Mouse (Mus musculus): Measurements from ENCODE around the gene Ndufs8. TPM values are rescaled to one million over a fixed set of nuclear protein-coding genes. Genes with fewer than 3 reads are reported as not detected.

The Ndufs8 gene
- total and polyA plus RNA-seq, 3 experiments = 195 to 248 (median 216) TPM

- H3K4me3 ChIP-seq (replicated peaks in 1 of 3; ENCODE audit: low read depth in 2 of 3, low read length in 2 of 3, poor library complexity in 1 of 3) = peak within 1 kb of the TSS; percentile 75 to 92 (median 90)
- H3K4me1 ChIP-seq (ENCODE audit: control insufficient read depth in 1 of 2, insufficient read depth in 2 of 2) = peaks cover 10 to 53% of the 10 kb centered on the region in 2 experiments
- H3K79me2 ChIP-seq (replicated peaks; ENCODE audit: control insufficient read depth, extremely low read depth, insufficient read depth, poor library complexity, severe bottlenecking) = peaks cover 7% of the 10 kb centered on the region
- H3K4me2 ChIP-seq (ENCODE audit: insufficient read depth, low read depth, poor library complexity, severe bottlenecking) = peak within 1 kb of the TSS; percentile 84
- H3K9ac ChIP-seq (ENCODE audit: insufficient read depth, low read depth) = peak within 1 kb of the TSS; percentile 71
- dilution Hi-C loops (cut with MboI; ENCODE audit: extremely low pct_ligation_motif_present, extremely low pct_unique_long_range_greater_than_20kb, low sequenced_read_pairs) = no loop called here
- peak; percentile 66 for DNase-seq (ENCODE audit: extremely low read depth)
- H3K27ac ChIP-seq (ENCODE audit: insufficient read depth, low read depth) = peak within 1 kb of the TSS; percentile 13; the same call in 1 of the 2 replicates
- peaks cover 54 to 69% of the 10 kb centered on the region in 2 experiments for H3K36me3 ChIP-seq (replicated peaks in 1 of 2; ENCODE audit: control insufficient read depth in 1 of 2, insufficient read depth in 1 of 2, low read length in 1 of 2)
- H3K9me3 ChIP-seq (replicated peaks; ENCODE audit: low read length) = no peaks in the 10 kb centered on the region
- H3K27me3 ChIP-seq (replicated peaks) = no peaks in the 10 kb centered on the region
- in situ Hi-C loops (cut with MboI; ENCODE audit: low pct_ligation_motif_present, low pct_unique_long_range_greater_than_20kb, low sequenced_read_pairs) = loop anchor here (5.0 kb wide), 1 partner anchor 35 kb away; no protein-coding TSS in a partner anchor
- peak; percentile 58 for TF ChIP-seq MXI1 (IDR thresholded peaks at IDR 0.05; ENCODE audit: low read depth, low read length)
- TF ChIP-seq ETS1 (conservative IDR thresholded peaks at IDR 0.05; ENCODE audit: low read depth, low read length) = no peak
- no peak for TF ChIP-seq HCFC1 (IDR thresholded peaks at IDR 0.05; ENCODE audit: low read depth, low read length)
- no peak for TF ChIP-seq MAX (IDR thresholded peaks at IDR 0.05; ENCODE audit: low read length)
- TF ChIP-seq MEF2A (IDR thresholded peaks at IDR 0.05; ENCODE audit: borderline replicate concordance, low read depth, low read length) = peak; percentile 15; the same call in 1 of the 2 replicates
- TF ChIP-seq USF1 (IDR thresholded peaks at IDR 0.05; ENCODE audit: low read depth, low read length) = no peak
- TF ChIP-seq ELF1 (IDR thresholded peaks at IDR 0.05; ENCODE audit: low read depth, low read length) = no peak
- TF ChIP-seq TCF12 (IDR thresholded peaks at IDR 0.05; ENCODE audit: low read depth, low read length) = peak; percentile 62; the same call in 1 of the 2 replicates
- TF ChIP-seq E2F4 (IDR thresholded peaks at IDR 0.05; ENCODE audit: insufficient replicate concordance, low read depth, low read length) = no peak
- no peak for TF ChIP-seq USF2 (conservative IDR thresholded peaks at IDR 0.05; ENCODE audit: low read depth, low read length)
- no peak for TF ChIP-seq UBTF (IDR thresholded peaks at IDR 0.05; ENCODE audit: low read depth, low read length)
- peak; percentile 80 for TF ChIP-seq ZMIZ1 (IDR thresholded peaks at IDR 0.05; ENCODE audit: low read depth, low read length)
- no peak for TF ChIP-seq JUND (conservative IDR thresholded peaks at IDR 0.05; ENCODE audit: low read depth, low read length)
- TF ChIP-seq CHD2 (IDR thresholded peaks at IDR 0.05; ENCODE audit: low read length) = peak; percentile 70
- TF ChIP-seq POLR2AphosphoS2 (IDR thresholded peaks at IDR 0.05; ENCODE audit: low read depth, low read length) = peak; percentile 72; the same call in 1 of the 2 replicates
- TF ChIP-seq ZNF384 (IDR thresholded peaks at IDR 0.05; ENCODE audit: low read depth, low read length) = no peak
- no peak for TF ChIP-seq JUN (IDR thresholded peaks at IDR 0.05; ENCODE audit: insufficient read depth, low read depth, low read length)
- TF ChIP-seq CTCF (conservative IDR thresholded peaks at IDR 0.05 in 1 of 2, IDR thresholded peaks at IDR 0.05 in 1 of 2; ENCODE audit: low read depth in 2 of 2, low read length in 2 of 2) = no peak
- peak; percentile 85 for TF ChIP-seq SIN3A (IDR thresholded peaks at IDR 0.05; ENCODE audit: low read length)
- 0 out of 2 replicates have a peak, but pooled peaks have one; percentile 16 for TF ChIP-seq MYC (IDR thresholded peaks at IDR 0.05; ENCODE audit: low read depth, low read length)
- no peak for TF ChIP-seq BHLHE40 (IDR thresholded peaks at IDR 0.05; ENCODE audit: low read depth, low read length)
- TF ChIP-seq IRF4 (IDR thresholded peaks at IDR 0.05; ENCODE audit: low read depth, low read length) = no peak
- no peak for TF ChIP-seq KAT2A (IDR thresholded peaks at IDR 0.05; ENCODE audit: insufficient replicate concordance, low read length)
- TF ChIP-seq GABPA (IDR thresholded peaks at IDR 0.05; ENCODE audit: insufficient replicate concordance, low read depth, low read length) = no peak
- no peak for TF ChIP-seq RCOR1 (conservative IDR thresholded peaks at IDR 0.05; ENCODE audit: low read depth, low read length)
- TF ChIP-seq POLR2A (IDR thresholded peaks at IDR 0.05; ENCODE audit: low read depth, low read length) = peak; percentile 74
- TF ChIP-seq NELFE (IDR thresholded peaks at IDR 0.05; ENCODE audit: low read depth, low read length) = peak; percentile 52; the same call in 1 of the 2 replicates
- 0 out of 2 replicates have a peak, but pooled peaks have one; percentile 6 for TF ChIP-seq TBP (conservative IDR thresholded peaks at IDR 0.05; ENCODE audit: low read depth, low read length)
- no peak for TF ChIP-seq EP300 (IDR thresholded peaks at IDR 0.05; ENCODE audit: low read length)
- no peak for TF ChIP-seq PAX5 (IDR thresholded peaks at IDR 0.05; ENCODE audit: low read length)
- no peak for TF ChIP-seq MAFK (IDR thresholded peaks at IDR 0.05; ENCODE audit: insufficient replicate concordance, low read length)
- TF ChIP-seq RAD21 (IDR thresholded peaks at IDR 0.05; ENCODE audit: low read depth, low read length) = no peak
- TF ChIP-seq MAZ (IDR thresholded peaks at IDR 0.05; ENCODE audit: low read depth, low read length) = 0 out of 2 replicates have a peak, but pooled peaks have one; percentile 48
- no peak for TF ChIP-seq SMC3 (IDR thresholded peaks at IDR 0.05; ENCODE audit: low read depth, low read length)
- no peak for TF ChIP-seq NRF1 (IDR thresholded peaks at IDR 0.05; ENCODE audit: low read depth, low read length)
- no peak for TF ChIP-seq ZC3H11A (IDR thresholded peaks at IDR 0.05; ENCODE audit: low read depth, low read length)
- no peak; the same call in 1 of the 2 replicates for TF ChIP-seq CHD1 (IDR thresholded peaks at IDR 0.05; ENCODE audit: low read depth, low read length)
Measured at GRCm38 (mm10) chr19:3906795-3907786, 5.5 kb downstream of the Ndufs8 start, which contains the start of gene Tcirg1. Gene Tcirg1, minus strand, starts transcription at chr19:3907133.

All from CH12.LX (cell line).